Mouse (Mus musculus) midbrain, embryonic 14.5 days (tissue): ENCODE results near the gene Nde1. TPM values are rescaled to one million over a fixed set of nuclear protein-coding genes. Genes with fewer than 3 reads are reported as not detected.

Experiments
- ATAC-seq: fragments of 200-750 bp; cut with Nextera tagmentation; 2 replicates; pipeline ENCODE4 v1.8.0; 2017; ENCODE audit warnings: moderate number of reproducible peaks, moderate library complexity; ENCODE audit not compliant: low FRiP score, low TSS enrichment
- DNase-seq: peaks from one replicate; pipeline ENCODE4 v3.0.0-alpha.2; 2015
- H3K27ac ChIP-seq: fragments of 300-500 bp; sonication (generic); replicated peaks from 2 replicates; pipeline ENCODE4 v1.5.1; 2014; ENCODE audit warnings: mild to moderate bottlenecking, low read depth, low read length, moderate library complexity
- H3K27me3 ChIP-seq: fragments of 300-500 bp; sonication (generic); 2 replicates; pipeline ENCODE4 v1.6.1; 2014; ENCODE audit warnings: low read length, control low read depth, mixed read lengths; ENCODE audit not compliant: control insufficient read depth, insufficient read depth
- H3K36me3 ChIP-seq: fragments of 300-500 bp; sonication (generic); 2 replicates; pipeline ENCODE4 v1.6.1; 2014; ENCODE audit warnings: low read length, control low read depth; ENCODE audit not compliant: control insufficient read depth, insufficient read depth
- H3K4me1 ChIP-seq: fragments of 300-500 bp; sonication (generic); 2 replicates; pipeline ENCODE4 v1.6.1; 2014; ENCODE audit warnings: mild to moderate bottlenecking, antibody characterized with exemption, low read length, control low read depth; ENCODE audit not compliant: control insufficient read depth, insufficient read depth
- H3K4me2 ChIP-seq: fragments of 300-500 bp; sonication (generic); 2 replicates; pipeline ENCODE4 v1.6.1; 2014; ENCODE audit warnings: mild to moderate bottlenecking, low read length, moderate library complexity
- H3K4me3 ChIP-seq: fragments of 300-500 bp; sonication (generic); replicated peaks from 2 replicates; pipeline ENCODE4 v1.5.1; 2014; ENCODE audit warnings: low read depth, low read length
- H3K9ac ChIP-seq: fragments of 300-500 bp; sonication (generic); replicated peaks from 2 replicates; pipeline ENCODE4 v1.6.1; 2014; ENCODE audit warnings: mild to moderate bottlenecking, low read length, moderate library complexity
- H3K9me3 ChIP-seq: fragments of 300-500 bp; sonication (generic); 2 replicates; pipeline ENCODE4 v1.6.1; 2016; ENCODE audit warnings: low read length, control low read depth, mixed read lengths; ENCODE audit not compliant: control insufficient read depth
- WGBS: fragments of 180-500 bp; shearing (Covaris S2); extraction: QIAGEN DNeasy Blood & Tissue Kit; methylation state at CpG from one replicate; pipeline ENCODE4 v1.1.7; 2014; 5-methylcytosine and 5-hydroxymethylcytosine counted together
- polyA plus RNA-seq: library from polyadenylated mRNA; unstranded; fragments of >200 nt; fragmentation: Nextera tagmentation; extraction: Ambion mirVana; gene quantifications from 2 replicates; pipeline ENCODE4 v1.2.1, GENCODE M21; 2014

The Nde1 gene
- polyA plus RNA-seq, 1 experiment from 2014 or later: 39.0 TPM

- H3K9me3 ChIP-seq: no peaks in the 10 kb centered on the region
- 81% methylated on average over 3 of the region's 3 CpGs for WGBS
- no peaks in the 10 kb centered on the region for H3K4me1 ChIP-seq
- H3K9ac ChIP-seq: no peak overlapping the region
- no peak overlapping the region for H3K27ac ChIP-seq
- no peak overlapping the region for H3K4me2 ChIP-seq
- no peak overlapping the region for H3K4me3 ChIP-seq
- H3K27me3 ChIP-seq: no peaks in the 10 kb centered on the region
- no peak for DNase-seq
- ATAC-seq: no peak
- peaks cover 14% of the 10 kb centered on the region; the same call in 1 of the 2 replicates for H3K36me3 ChIP-seq
These were observed 15.0 kb downstream of the Nde1 start for GRCm38 (mm10) chr16:14178041-14178440.

- no peaks in the 10 kb centered on the region for H3K9me3 ChIP-seq
- no peaks in the 10 kb centered on the region for H3K27me3 ChIP-seq
- H3K36me3 ChIP-seq: peaks cover 16% of the 10 kb centered on the region; the same call in 1 of the 2 replicates
- WGBS: 78% methylated on average over 6 of the region's 6 CpGs
- no peak for DNase-seq
- no peak overlapping the region for H3K4me3 ChIP-seq
- H3K9ac ChIP-seq: no peak overlapping the region
- no peak for ATAC-seq
- H3K4me1 ChIP-seq: no peaks in the 10 kb centered on the region
- H3K27ac ChIP-seq: no peak overlapping the region
- H3K4me2 ChIP-seq: no peak overlapping the region
These were observed 17.2 kb downstream of the Nde1 start for GRCm38 (mm10) chr16:14180163-14180733.

GRCm38 (mm10) chr16:14182360-14182759 is 19.3 kb downstream of the Nde1 start:
- H3K9me3 ChIP-seq: no peaks in the 10 kb centered on the region
- no peak overlapping the region for H3K27ac ChIP-seq
- 95% methylated on average over 5 of the region's 5 CpGs for WGBS
- no peaks in the 10 kb centered on the region for H3K27me3 ChIP-seq
- H3K4me2 ChIP-seq: no peak overlapping the region
- ATAC-seq: no peak
- no peak overlapping the region for H3K4me3 ChIP-seq
- no peak for DNase-seq
- peaks cover 28% of the 10 kb centered on the region for H3K36me3 ChIP-seq
- no peaks in the 10 kb centered on the region for H3K4me1 ChIP-seq
- no peak overlapping the region for H3K9ac ChIP-seq

GRCm38 (mm10) chr16:14183856-14184255 is 20.8 kb downstream of the Nde1 start:
- Histone ChIP-seq H3K4me3 (no peak overlapping the region), H3K4me2 (no peak overlapping the region), H3K27me3 (no peaks in the 10 kb centered on the region), H3K27ac (no peak overlapping the region), H3K36me3 (peaks cover 36% of the 10 kb centered on the region), H3K4me1 (no peaks in the 10 kb centered on the region), H3K9ac (no peak overlapping the region), H3K9me3 (no peaks in the 10 kb centered on the region)
- WGBS: 75% methylated on average over 1 of the region's 1 CpGs
- DNase-seq (no peak), ATAC-seq (no peak)

- WGBS: 94% methylated on average over 5 of the region's 5 CpGs
- ATAC-seq (no peak), DNase-seq (no peak)
- Histone ChIP-seq H3K36me3 (peaks cover 36% of the 10 kb centered on the region), H3K9ac (no peak overlapping the region), H3K4me1 (no peaks in the 10 kb centered on the region), H3K9me3 (no peaks in the 10 kb centered on the region), H3K27me3 (no peaks in the 10 kb centered on the region), H3K4me2 (no peak overlapping the region), H3K27ac (no peak overlapping the region), H3K4me3 (no peak overlapping the region)
These were observed 22.4 kb downstream of the Nde1 start for GRCm38 (mm10) chr16:14185516-14185915.

GRCm38 (mm10) chr16:14194164-14194950 is 31.3 kb downstream of the Nde1 start:
- 56% methylated on average over 9 of the region's 9 CpGs for WGBS
- no peak overlapping the region for H3K9ac ChIP-seq
- H3K9me3 ChIP-seq: no peaks in the 10 kb centered on the region

GRCm38 (mm10) chr16:14195427-14195826 is 32.4 kb downstream of the Nde1 start:
- peaks cover 7% of the 10 kb centered on the region for H3K36me3 ChIP-seq
- H3K27me3 ChIP-seq: no peaks in the 10 kb centered on the region
- DNase-seq (peak; percentile 76), ATAC-seq (no peak)
- H3K27ac ChIP-seq: no peak overlapping the region
- 27% methylated on average over 1 of the region's 1 CpGs for WGBS
- no peak overlapping the region for H3K9ac ChIP-seq
- no peak overlapping the region for H3K4me3 ChIP-seq
- H3K4me1 ChIP-seq: no peaks in the 10 kb centered on the region
- H3K4me2 ChIP-seq: no peak overlapping the region
- H3K9me3 ChIP-seq: no peaks in the 10 kb centered on the region

More at GRCm38 (mm10) chr16:14194164-14194950, 31.3 kb downstream of the Nde1 start:
- H3K4me2 ChIP-seq: no peak overlapping the region
- H3K27ac ChIP-seq: no peak overlapping the region
- H3K4me1 ChIP-seq: no peaks in the 10 kb centered on the region
- DNase-seq: no peak
- H3K4me3 ChIP-seq: no peak overlapping the region
- no peak for ATAC-seq
- peaks cover 7% of the 10 kb centered on the region for H3K36me3 ChIP-seq
- H3K27me3 ChIP-seq: no peaks in the 10 kb centered on the region

GRCm38 (mm10) chr16:14198798-14199197 is 35.7 kb downstream of the Nde1 start:
- H3K36me3 ChIP-seq: no peaks in the 10 kb centered on the region
- no peak overlapping the region for H3K4me3 ChIP-seq
- H3K27me3 ChIP-seq: no peaks in the 10 kb centered on the region
- H3K4me2 ChIP-seq: no peak overlapping the region
- no peak overlapping the region for H3K9ac ChIP-seq
- no peaks in the 10 kb centered on the region for H3K9me3 ChIP-seq
- H3K4me1 ChIP-seq: no peaks in the 10 kb centered on the region
- 79% methylated on average over 4 of the region's 4 CpGs for WGBS
- H3K27ac ChIP-seq: no peak overlapping the region
- ATAC-seq (no peak), DNase-seq (no peak)

GRCm38 (mm10) chr16:14215156-14215555 is 52.1 kb downstream of the Nde1 start:
- Histone ChIP-seq H3K9me3 (no peaks in the 10 kb centered on the region), H3K27ac (no peak overlapping the region), H3K9ac (no peak overlapping the region), H3K4me2 (no peak overlapping the region), H3K27me3 (no peaks in the 10 kb centered on the region), H3K36me3 (no peaks in the 10 kb centered on the region), H3K4me1 (no peaks in the 10 kb centered on the region), H3K4me3 (no peak overlapping the region)
- no peak for DNase-seq
- ATAC-seq: no peak
- 92% methylated on average over 3 of the region's 3 CpGs for WGBS
